Mouse (Mus musculus): ENCODE results near the gene Usp33.

Gene Usp33

GRCm38 (mm10) chr3:152400441-152400840, 54.2 kb downstream of the Usp33 start:
- 91% methylated on average over 5 of the region's 5 CpGs for WGBS

- WGBS = 84% methylated on average over 3 of the region's 3 CpGs
Observed at GRCm38 (mm10) chr3:152400875-152401274, 54.6 kb downstream of the Usp33 start.

GRCm38 (mm10) chr3:152401964-152402670, 55.8 kb downstream of the Usp33 start:
- 57% methylated on average over 7 of the region's 7 CpGs for WGBS

GRCm38 (mm10) chr3:152402671-152403066, 56.4 kb downstream of the Usp33 start:
- 69% methylated on average over 3 of the region's 3 CpGs for WGBS

GRCm38 (mm10) chr3:152403827-152404226, 57.5 kb downstream of the Usp33 start:
- 65% methylated on average over 2 of the region's 2 CpGs for WGBS

- WGBS = 55% methylated on average over 7 of the region's 7 CpGs
Observed at GRCm38 (mm10) chr3:152405420-152405819, 59.1 kb downstream of the Usp33 start.

- WGBS = 51% methylated on average over 4 of the region's 4 CpGs
Observed at GRCm38 (mm10) chr3:152405978-152406640, 59.8 kb downstream of the Usp33 start.

GRCm38 (mm10) chr3:152410980-152411551, 64.8 kb downstream of the Usp33 start:
- WGBS = 84% methylated on average over 7 of the region's 7 CpGs

GRCm38 (mm10) chr3:152412362-152412761, 66.1 kb downstream of the Usp33 start:
- 51% methylated on average over 4 of the region's 4 CpGs for WGBS

GRCm38 (mm10) chr3:152428925-152429324, 82.6 kb downstream of the Usp33 start:
- 73% methylated on average over 8 of the region's 8 CpGs for WGBS

- WGBS = 93% methylated on average over 7 of the region's 7 CpGs
Observed at GRCm38 (mm10) chr3:152432677-152433076, 86.4 kb downstream of the Usp33 start.

GRCm38 (mm10) chr3:152438068-152438467, 91.8 kb downstream of the Usp33 start:
- WGBS = 93% methylated on average over 7 of the region's 7 CpGs

GRCm38 (mm10) chr3:152442795-152443194, 96.5 kb downstream of the Usp33 start:
- 72% methylated on average over 4 of the region's 4 CpGs for WGBS
